Mouse (Mus musculus) cerebellum, adult 2 months (tissue): ENCODE measurements at regions not wholly inside any gene's neighbourhood (a gene's known extent, or its start where the extent isn't known, plus 50 kb on each side); places are given as distances from the start of the nearest gene placed in this dataset.

Experiments
- CTCF ChIP-seq: fragments of 200-500 bp; IDR thresholded peaks from 2 replicates; pipeline ENCODE4 v1.5.1; 2011; ENCODE audit warnings: low read depth, mild to moderate bottlenecking, control low read depth, low read length, moderate library complexity, borderline replicate concordance; ENCODE audit not compliant: insufficient read depth
- POLR2A ChIP-seq: fragments of 200-500 bp; IDR thresholded peaks from 2 replicates; pipeline ENCODE4 v1.6.1; 2011; ENCODE audit warnings: low read length, control low read depth, borderline replicate concordance; ENCODE audit not compliant: insufficient read depth

GRCm38 (mm10) chr14:99389306-99389705 is 90.8 kb downstream of the Klf5 start:
- TF ChIP-seq CTCF (no peak), POLR2A (no peak)
